Mouse (Mus musculus) thymus, adult 2 months (tissue): Measurements from ENCODE around the gene Coro2b.

Source experiments
- CTCF ChIP-seq: fragments of 200-500 bp; IDR thresholded peaks from 2 replicates; pipeline ENCODE4 v1.5.1; 2012; ENCODE audit warnings: mild to moderate bottlenecking, control low read depth, low read length, moderate library complexity, borderline replicate concordance; ENCODE audit not compliant: control insufficient read depth, poor library complexity, insufficient read depth; ENCODE audit errors: extremely low read depth
- POLR2A ChIP-seq: fragments of 200-500 bp; IDR thresholded peaks from 2 replicates; pipeline ENCODE4 v1.6.1; 2012; ENCODE audit warnings: mild to moderate bottlenecking, low read length, control low read depth, moderate library complexity; ENCODE audit not compliant: control insufficient read depth, poor library complexity, insufficient read depth; ENCODE audit errors: extremely low read depth

DNA sequence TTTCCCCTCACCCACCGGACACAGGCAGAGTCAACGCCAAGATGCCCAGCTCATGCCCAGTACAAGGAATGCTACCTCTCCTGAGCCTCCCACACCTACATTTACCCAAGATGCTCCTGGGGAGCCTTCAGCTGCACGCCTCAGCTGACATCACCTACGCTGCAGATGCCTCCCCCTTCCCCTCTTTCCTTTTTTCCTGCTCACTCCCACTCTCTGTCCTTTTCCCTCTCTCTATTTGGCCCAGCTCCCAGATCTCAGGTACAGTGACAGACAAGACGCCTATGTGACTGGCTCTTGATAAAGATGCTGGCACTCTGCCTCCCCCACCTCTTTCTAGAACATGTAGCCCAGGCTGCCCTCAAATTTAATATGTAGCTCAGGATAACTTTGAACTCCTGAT lies 45.2 kb downstream of the Coro2b start:
- TF ChIP-seq CTCF (no peak), POLR2A (no peak)
